Mouse (Mus musculus) forelimb bud, embryonic 11.5 days (tissue): Measurements from ENCODE around the gene Myh13.
A peak's percentile ranks its signal among the peaks of the same experiment; 100 is the strongest.

Experiments
- DNase-seq: peaks from one replicate; pipeline ENCODE4 v3.0.0-alpha.2; 2012; ENCODE audit warnings: low read depth, low spot score

Gene Myh13

DNA sequence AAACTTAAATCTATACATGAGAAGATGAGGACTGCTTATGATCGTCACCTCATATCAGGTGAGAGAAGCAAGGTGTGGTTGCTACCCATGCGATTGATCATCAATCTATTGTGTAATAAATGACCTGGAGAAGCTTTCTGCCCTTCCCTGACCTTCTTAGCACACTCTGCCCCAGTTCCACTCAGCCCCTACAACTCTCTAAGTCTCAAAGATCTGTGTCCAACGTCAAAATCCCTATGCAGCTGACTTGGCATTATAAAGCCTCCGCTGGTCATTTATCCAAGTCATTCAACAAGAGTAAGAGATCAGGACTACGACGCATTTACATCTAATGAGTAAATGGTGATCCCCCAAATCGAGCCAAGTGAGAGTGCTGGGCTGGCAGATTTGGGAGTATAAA, at the start of gene Myh13:
Gene Myh13 (plus strand): TSS at position 301 of the 400 bp plus-strand sequence.
- DNase-seq: no peak

GRCm38 (mm10) chr11:67276601-67277174, 44.8 kb upstream of the Myh13 start, which contains the start of gene Myh8:
TSS of gene Myh8 (plus strand) at chr11:67277124.
- DNase-seq: no peak

GRCm38 (mm10) chr11:67293440-67293839, 28.0 kb upstream of the Myh13 start:
- DNase-seq: no peak

DNA sequence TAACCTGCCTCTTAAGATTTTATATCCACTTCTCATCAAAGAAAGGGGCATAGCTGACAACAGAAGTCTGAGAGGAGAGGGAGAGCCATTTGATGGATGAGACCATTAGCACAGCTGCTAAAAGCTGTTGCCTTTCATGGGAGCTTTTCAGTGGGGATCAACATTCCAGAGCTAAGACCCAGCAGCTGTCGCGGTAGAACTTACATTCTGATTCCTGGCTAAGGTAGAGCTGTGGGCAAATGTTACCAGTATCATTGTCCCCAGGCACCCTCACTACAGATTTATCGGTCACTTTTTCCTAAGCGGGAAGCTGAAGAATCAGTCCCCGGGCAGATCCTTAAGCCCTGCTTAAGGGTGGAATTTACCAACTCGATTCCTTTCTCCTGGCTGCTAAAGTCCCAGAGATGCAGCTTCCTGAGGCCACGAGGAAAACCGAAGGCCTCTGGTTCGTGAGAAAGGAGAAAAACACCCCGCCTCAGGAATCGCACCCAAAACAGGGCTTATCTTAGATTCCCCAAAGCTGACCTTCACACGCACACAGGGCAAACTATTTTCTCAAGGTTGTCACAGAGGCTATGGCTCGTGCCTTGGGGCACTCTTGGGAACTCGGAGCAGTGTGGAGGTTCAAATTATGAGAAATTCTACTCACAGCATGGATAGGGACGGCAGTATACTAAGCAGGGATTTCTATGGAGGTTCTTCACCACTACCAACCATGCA, 7.6 kb upstream of the Myh13 start:
- peak; percentile 54 for DNase-seq

DNA sequence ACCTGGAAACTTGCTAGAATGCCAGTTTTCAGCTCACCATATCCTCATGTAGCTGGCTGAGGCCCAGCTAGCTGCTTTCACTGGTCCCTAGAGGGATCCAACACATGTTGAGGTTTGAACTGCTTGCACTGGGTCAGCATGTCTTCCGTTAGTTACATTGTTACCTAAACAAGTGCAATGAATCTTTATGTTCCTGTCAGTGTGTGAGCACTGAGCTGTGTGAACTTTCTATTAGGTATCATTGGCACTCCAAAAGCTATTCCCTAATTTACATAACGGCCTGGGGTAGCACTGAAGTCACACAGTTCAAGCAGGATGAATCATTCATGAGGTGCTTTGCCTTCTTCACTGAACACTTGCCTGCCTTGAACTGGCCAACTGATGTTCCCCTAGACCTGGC, 5.1 kb downstream of the Myh13 start:
- no peak for DNase-seq

DNA sequence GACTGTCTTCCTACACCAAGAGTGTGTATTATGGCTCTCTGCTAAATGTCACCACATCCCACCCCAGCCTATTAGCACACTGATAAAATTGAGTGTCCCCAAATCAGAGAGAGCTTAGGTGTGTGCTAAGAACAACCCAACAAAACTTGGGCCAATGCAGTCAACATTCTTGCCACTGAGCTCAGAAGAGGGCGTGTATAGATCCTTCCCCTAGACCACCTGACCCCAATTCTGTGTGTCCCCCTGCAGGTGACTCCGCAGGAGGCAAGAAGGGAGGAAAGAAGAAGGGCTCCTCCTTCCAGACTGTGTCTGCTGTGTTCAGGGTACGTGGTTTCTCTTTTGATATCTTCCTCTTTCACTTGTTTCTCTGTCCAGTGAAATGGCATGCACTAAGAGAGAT, 23.1 kb downstream of the Myh13 start:
- no peak for DNase-seq

GRCm38 (mm10) chr11:67345186-67345855, 23.9 kb downstream of the Myh13 start:
- no peak for DNase-seq

DNA sequence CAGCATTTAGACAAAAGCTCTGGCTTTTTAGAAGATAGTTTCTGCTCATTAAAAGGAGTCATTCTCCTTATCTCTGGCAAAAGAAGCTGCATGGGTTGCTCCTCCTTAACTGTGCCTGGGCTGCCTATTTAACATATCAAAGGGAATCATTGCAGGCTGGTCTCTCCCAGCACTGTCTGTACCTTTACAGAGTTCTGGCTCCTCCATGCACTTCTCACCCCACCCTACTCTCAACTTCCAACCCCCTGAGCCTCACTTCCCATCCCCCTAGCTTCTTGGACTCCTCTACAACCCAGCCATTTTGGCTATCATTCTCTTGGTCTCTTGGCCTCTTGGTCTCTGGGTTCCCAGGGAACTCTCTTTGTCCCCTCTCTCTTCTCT, 24.4 kb downstream of the Myh13 start:
- DNase-seq: no peak

GRCm38 (mm10) chr11:67350153-67350768, 28.8 kb downstream of the Myh13 start:
- DNase-seq: peak; percentile 75

GRCm38 (mm10) chr11:67353011-67353410, 31.6 kb downstream of the Myh13 start:
- no peak for DNase-seq

DNA sequence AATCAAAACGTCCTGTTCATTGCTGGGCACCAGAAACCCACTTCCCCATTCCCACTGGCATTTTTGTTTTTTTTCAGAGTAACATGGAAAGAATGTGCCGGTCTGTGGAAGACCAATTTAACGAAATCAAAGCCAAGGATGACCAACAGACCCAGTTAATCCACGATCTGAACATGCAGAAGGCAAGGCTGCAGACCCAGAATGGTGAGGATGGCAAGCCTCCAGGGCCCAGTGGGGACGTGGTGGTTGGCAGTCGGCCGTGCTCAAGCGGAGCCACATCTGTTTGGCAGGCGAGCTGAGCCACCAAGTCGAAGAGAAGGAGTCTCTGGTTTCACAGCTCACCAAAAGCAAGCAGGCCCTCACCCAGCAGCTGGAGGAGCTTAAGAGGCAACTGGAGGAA, 36.6 kb downstream of the Myh13 start:
- no peak for DNase-seq

DNA sequence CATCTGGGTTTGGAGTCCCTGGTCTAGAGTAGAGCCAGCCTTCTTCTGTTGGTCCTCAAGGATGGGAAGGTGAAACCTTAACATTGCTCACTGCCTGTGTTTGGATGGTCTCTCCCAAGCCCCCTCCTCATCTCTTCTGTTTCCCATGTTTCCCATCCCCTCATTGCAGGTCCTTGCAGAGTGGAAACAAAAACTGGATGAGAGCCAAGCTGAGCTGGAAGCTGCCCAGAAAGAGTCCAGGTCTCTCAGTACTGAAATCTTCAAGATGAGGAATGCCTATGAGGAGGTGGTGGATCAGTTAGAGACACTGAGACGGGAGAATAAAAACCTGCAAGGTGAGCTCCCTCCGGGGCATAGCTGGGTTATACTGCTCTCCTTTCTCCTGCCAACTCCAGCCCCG, 40.8 kb downstream of the Myh13 start:
- no peak for DNase-seq

GRCm38 (mm10) chr11:67364551-67364950, 43.1 kb downstream of the Myh13 start:
- no peak for DNase-seq

DNA sequence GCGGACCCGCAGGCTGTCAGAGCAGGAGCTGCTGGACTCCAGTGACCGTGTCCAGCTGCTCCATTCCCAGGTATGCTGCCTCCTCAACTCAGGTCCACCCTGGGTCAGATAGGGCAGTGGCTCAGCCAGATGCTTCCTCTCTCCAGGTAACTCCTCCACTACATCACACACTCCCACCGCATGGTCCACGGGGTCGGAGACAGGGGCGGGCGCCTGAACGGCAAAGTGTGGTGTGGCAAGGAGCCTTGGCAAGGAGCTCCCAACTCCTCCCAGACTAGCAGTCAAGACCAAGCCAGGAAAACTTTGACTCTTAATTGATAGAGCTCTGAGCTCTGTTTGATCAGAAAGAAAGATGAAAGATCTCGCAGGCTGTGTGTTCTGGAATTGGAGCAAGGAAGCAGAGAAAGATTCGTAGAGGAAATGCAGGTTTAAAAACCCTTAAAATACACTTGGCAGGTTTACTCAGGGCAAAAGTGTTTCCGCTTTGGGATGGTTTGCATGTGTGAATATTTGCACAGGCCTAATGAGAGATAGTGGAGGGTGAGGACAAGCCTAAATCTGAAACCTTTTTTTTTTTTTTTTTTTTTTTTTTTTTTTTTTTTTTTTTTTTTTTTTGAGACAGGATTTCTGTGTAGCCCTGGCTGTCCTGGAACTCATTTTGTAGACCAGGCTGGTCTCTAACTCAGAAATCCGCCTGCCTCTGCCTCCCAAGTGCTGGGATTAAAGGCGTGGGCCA, 43.7 kb downstream of the Myh13 start:
- DNase-seq: no peak

DNA sequence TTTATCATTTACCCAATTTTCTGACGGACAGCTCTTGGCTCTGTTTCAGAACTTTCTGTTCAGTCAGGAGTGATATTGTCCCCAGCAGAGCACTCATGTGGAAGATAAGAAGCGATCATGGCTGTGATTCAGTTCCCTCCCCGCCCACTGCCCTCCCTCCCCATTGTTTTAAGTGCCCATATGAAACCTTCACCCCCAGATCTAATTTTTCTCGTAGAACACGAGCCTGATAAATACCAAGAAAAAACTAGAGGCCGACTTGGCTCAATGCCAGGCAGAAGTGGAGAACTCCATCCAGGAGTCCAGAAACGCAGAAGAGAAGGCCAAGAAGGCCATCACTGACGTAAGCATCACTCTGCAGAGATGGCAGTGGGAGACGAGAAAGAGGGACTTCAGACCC, 45.5 kb downstream of the Myh13 start:
- DNase-seq: no peak

DNA sequence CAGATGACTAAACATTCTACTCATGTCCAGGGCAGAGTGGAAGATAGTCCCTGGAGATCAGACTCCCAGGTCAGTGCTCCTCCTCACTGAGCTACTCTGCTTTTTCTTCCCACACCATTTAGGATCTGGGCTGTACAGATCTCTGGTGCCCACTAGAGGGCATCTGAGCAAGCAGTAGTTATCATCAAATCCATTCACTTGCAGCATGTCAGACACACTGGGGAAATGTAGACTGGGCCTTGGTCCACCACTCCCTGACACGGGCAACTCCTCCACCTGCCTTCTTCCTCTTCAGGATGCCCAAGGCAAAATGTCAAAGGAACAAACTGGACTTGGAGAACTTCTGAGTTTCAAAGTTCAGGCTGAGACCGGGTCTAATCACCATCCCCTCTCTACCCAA, 51.9 kb downstream of the Myh13 start:
- peak; percentile 25 for DNase-seq

DNA sequence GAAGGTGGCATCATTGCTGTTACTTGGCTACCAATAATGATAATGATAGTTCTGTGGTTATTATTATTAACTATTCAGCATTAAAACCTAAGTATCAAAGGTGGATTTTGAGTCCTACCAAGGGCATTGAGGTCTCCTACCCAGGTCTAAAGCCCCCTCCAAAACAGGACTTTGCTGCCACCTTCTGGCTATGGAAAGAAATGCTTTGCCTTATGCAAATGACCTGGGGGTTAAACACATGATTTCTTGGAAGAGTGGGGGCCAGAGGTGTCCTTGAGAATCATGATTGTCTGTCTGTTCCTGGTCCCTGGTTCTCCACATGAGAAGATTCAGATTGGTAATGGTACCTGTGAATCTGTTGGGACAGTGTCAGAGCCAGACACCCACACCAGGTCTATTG, 54.9 kb downstream of the Myh13 start:
- peak; percentile 26 for DNase-seq

DNA sequence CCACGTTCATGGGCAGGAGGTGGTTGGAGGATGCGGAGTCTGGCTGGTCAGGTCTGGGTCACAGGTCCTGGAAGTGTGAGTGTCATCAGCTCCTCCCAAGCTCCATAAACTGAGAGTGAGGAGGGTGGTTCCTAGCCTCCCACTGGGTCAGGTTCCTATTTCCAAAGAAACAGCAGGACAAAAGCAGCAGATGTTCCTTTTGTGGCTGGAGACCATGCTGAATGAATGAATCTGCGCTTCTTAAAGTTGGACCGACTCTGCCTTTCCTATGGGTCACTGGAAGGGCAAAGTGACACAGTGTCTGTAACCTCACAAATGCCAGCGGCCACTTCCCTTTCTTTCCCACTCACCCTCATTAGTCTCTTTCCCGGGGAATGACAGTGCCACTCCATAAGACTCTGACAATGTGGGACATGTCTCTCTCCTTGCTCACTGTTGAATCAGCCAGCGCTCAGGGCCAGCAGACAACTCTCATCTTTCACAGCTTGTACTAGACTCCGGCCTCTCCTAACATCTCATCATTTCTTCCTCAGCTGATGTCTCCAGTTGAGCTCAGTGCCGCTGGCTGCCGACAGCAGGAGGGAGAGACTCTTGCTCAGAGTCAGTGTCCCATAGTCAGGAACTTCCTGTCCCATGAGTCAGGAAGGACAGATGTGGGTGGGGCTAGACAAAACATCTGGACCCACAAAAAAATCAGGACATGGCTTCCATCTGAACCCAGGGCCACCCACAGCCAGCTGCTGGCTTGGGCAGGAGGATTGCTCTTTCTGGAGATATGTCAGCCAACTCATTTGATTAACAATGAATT, 58.4 kb downstream of the Myh13 start:
- DNase-seq: no peak

DNA sequence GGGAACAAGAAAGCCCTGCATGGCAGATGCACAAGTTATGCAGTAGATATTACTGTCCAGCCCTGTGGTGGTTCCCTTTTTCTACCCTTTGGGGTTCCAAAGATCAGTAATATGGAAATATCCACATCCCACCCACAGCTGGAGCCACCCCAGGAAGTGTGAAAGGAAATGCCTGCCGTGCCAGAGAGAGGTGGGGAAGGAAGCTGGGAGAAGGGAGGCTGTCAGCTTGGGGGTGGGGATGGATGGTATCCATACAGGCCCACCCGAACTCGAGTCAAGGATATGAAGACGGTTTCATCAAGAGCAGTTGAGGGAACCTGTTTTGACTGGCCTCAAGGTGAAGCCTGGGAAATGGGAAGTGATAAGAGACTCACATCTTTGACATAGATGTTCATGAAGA, 60.4 kb downstream of the Myh13 start:
- no peak for DNase-seq

DNA sequence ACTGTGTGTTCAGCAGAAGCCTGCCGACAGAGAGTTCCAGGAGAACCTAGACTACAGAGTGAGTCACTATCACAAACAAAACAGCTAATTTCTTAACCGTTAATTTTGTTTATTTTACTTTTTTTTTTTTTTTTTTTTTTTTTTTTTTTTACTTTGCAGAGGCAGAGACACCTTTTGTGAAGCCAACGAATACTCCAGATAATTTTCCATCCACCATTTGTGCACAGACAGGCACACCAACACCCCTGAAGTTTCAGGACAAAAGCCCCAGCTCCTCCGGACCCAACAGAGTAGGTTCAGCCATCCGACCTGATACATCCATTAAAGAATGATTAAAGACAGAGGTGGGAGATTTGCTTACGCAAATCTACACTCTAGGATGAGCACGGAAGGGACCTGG, 63.2 kb downstream of the Myh13 start:
- DNase-seq: no peak

GRCm38 (mm10) chr11:67386815-67387415, 65.5 kb downstream of the Myh13 start:
- DNase-seq: no peak
